Mouse (Mus musculus) forebrain, postnatal 0 days (tissue): ENCODE data around the gene Itgam. TPM values are rescaled to one million over a fixed set of nuclear protein-coding genes. Genes with fewer than 3 reads are reported as not detected.

Experiments used
- ATAC-seq: fragments of 200-750 bp; cut with Nextera tagmentation; 2 replicates; pipeline ENCODE4 v1.8.0; 2017; ENCODE audit warnings: mild to moderate bottlenecking, moderate library complexity
- DNase-seq: peaks from one replicate; pipeline ENCODE4 v3.0.0-alpha.2; 2015
- H3K27ac ChIP-seq: fragments of 300-500 bp; sonication (generic); 2 replicates; pipeline ENCODE4 v1.5.1; 2014; ENCODE audit warnings: low read depth, mild to moderate bottlenecking, antibody characterized with exemption, low read length, moderate library complexity, mixed read lengths
- H3K27me3 ChIP-seq: fragments of 300-500 bp; sonication (generic); 2 replicates; pipeline ENCODE4 v1.6.1; 2014; ENCODE audit warnings: mild to moderate bottlenecking, low read length, mixed read lengths; ENCODE audit not compliant: insufficient read depth
- H3K36me3 ChIP-seq: fragments of 300-500 bp; sonication (generic); 2 replicates; pipeline ENCODE4 v1.6.1; 2014; ENCODE audit warnings: mild to moderate bottlenecking, moderate library complexity; ENCODE audit not compliant: insufficient read depth
- H3K4me1 ChIP-seq: fragments of 300-500 bp; sonication (generic); 2 replicates; pipeline ENCODE4 v1.6.1; 2014; ENCODE audit warnings: antibody characterized with exemption; ENCODE audit not compliant: insufficient read depth
- H3K4me2 ChIP-seq: fragments of 300-500 bp; sonication (generic); 2 replicates; pipeline ENCODE4 v1.6.1; 2014; ENCODE audit warnings: low read depth, mild to moderate bottlenecking, moderate library complexity
- H3K4me3 ChIP-seq: fragments of 300-500 bp; sonication (generic); 2 replicates; pipeline ENCODE4 v1.5.1; 2014; ENCODE audit warnings: low read depth, low read length, mixed read lengths
- H3K9ac ChIP-seq: fragments of 300-500 bp; sonication (generic); 2 replicates; pipeline ENCODE4 v1.6.1; 2014; ENCODE audit warnings: mild to moderate bottlenecking
- H3K9me3 ChIP-seq: fragments of 300-500 bp; sonication (generic); 2 replicates; pipeline ENCODE4 v1.6.1; 2016; ENCODE audit warnings: low read length
- CTCF ChIP-seq: sonication (generic); IDR thresholded peaks from 2 replicates; pipeline ENCODE4 v1.5.1; 2016; ENCODE audit warnings: antibody characterized with exemption, control low read depth, low read depth
- WGBS: fragments of 180-500 bp; shearing (Covaris S2); extraction: QIAGEN DNeasy Blood & Tissue Kit; methylation state at CpG from one replicate; pipeline ENCODE4 v1.1.7; 2014; 5-methylcytosine and 5-hydroxymethylcytosine counted together
- polyA plus RNA-seq: library from polyadenylated mRNA; unstranded; fragments of >200 nt; fragmentation: Nextera tagmentation; extraction: Ambion mirVana; gene quantifications from 2 replicates; pipeline ENCODE4 v1.2.1, GENCODE M21; 2015
- total RNA-seq: library from RNA; depleted of rRNA; stranded (reverse); fragments of >200 nt; gene quantifications from 2 replicates; pipeline ENCODE4 v1.2.3, GENCODE M21; 2014

Itgam gene
- total and polyA plus RNA-seq, 2 experiments from 2014 or later, result 0.92 to 1.4 TPM

GRCm38 (mm10) chr7:128044142-128044785 is 18.2 kb upstream of the Itgam start:
- no peak for TF ChIP-seq CTCF
- Histone ChIP-seq H3K4me3 (no peak overlapping the region), H3K27me3 (no peaks in the 10 kb centered on the region), H3K36me3 (no peaks in the 10 kb centered on the region), H3K9me3 (no peaks in the 10 kb centered on the region), H3K27ac (no peak overlapping the region), H3K4me2 (no peak overlapping the region), H3K4me1 (no peaks in the 10 kb centered on the region), H3K9ac (no peak overlapping the region)
- no peak for ATAC-seq
- 69% methylated on average over 4 of the region's 4 CpGs for WGBS
- no peak for DNase-seq

- H3K36me3 ChIP-seq, result no peaks in the 10 kb centered on the region
- H3K9ac ChIP-seq, result no peak overlapping the region
- no peak for TF ChIP-seq CTCF
- DNase-seq (no peak), ATAC-seq (no peak)
- H3K27ac ChIP-seq, result no peak overlapping the region
- no peak overlapping the region for H3K4me3 ChIP-seq
- no peaks in the 10 kb centered on the region for H3K4me1 ChIP-seq
- H3K4me2 ChIP-seq, result no peak overlapping the region
- no peaks in the 10 kb centered on the region for H3K9me3 ChIP-seq
- H3K27me3 ChIP-seq, result no peaks in the 10 kb centered on the region
- 66% methylated on average over 2 of the region's 2 CpGs for WGBS
Measured at GRCm38 (mm10) chr7:128045640-128046039, 16.8 kb upstream of the Itgam start.

GRCm38 (mm10) chr7:128048819-128049218 is 13.6 kb upstream of the Itgam start:
- no peak for TF ChIP-seq CTCF
- Histone ChIP-seq H3K4me1 (no peaks in the 10 kb centered on the region), H3K27ac (no peak overlapping the region), H3K4me2 (no peak overlapping the region), H3K9me3 (no peaks in the 10 kb centered on the region), H3K9ac (no peak overlapping the region), H3K36me3 (no peaks in the 10 kb centered on the region), H3K4me3 (no peak overlapping the region), H3K27me3 (no peaks in the 10 kb centered on the region)
- ATAC-seq (no peak), DNase-seq (no peak)
- 97% methylated on average over 4 of the region's 4 CpGs for WGBS

GRCm38 (mm10) chr7:128049254-128049653 is 13.2 kb upstream of the Itgam start:
- no peak overlapping the region for H3K27ac ChIP-seq
- H3K9me3 ChIP-seq, result no peaks in the 10 kb centered on the region
- DNase-seq (no peak), ATAC-seq (no peak)
- 95% methylated on average over 2 of the region's 2 CpGs for WGBS
- no peaks in the 10 kb centered on the region for H3K36me3 ChIP-seq
- no peak overlapping the region for H3K4me3 ChIP-seq
- TF ChIP-seq CTCF, result no peak
- H3K4me2 ChIP-seq, result no peak overlapping the region
- H3K9ac ChIP-seq, result no peak overlapping the region
- H3K4me1 ChIP-seq, result no peaks in the 10 kb centered on the region
- no peaks in the 10 kb centered on the region for H3K27me3 ChIP-seq

GRCm38 (mm10) chr7:128050739-128051138 is 11.7 kb upstream of the Itgam start:
- TF ChIP-seq CTCF, result no peak
- Histone ChIP-seq H3K4me2 (no peak overlapping the region), H3K27ac (no peak overlapping the region), H3K4me1 (no peaks in the 10 kb centered on the region), H3K9ac (no peak overlapping the region), H3K36me3 (no peaks in the 10 kb centered on the region), H3K9me3 (no peaks in the 10 kb centered on the region), H3K4me3 (no peak overlapping the region), H3K27me3 (no peaks in the 10 kb centered on the region)
- 70% methylated on average over 4 of the region's 4 CpGs for WGBS
- DNase-seq, result no peak
- no peak for ATAC-seq

- DNase-seq (no peak), ATAC-seq (no peak)
- Histone ChIP-seq H3K27me3 (no peaks in the 10 kb centered on the region), H3K36me3 (no peaks in the 10 kb centered on the region), H3K27ac (no peak overlapping the region), H3K4me3 (no peak overlapping the region), H3K9me3 (no peaks in the 10 kb centered on the region), H3K4me1 (no peaks in the 10 kb centered on the region), H3K9ac (no peak overlapping the region), H3K4me2 (no peak overlapping the region)
- WGBS, result 85% methylated on average over 5 of the region's 5 CpGs
- no peak for TF ChIP-seq CTCF
Measured at GRCm38 (mm10) chr7:128053061-128053460, 9.4 kb upstream of the Itgam start.

- ATAC-seq, result no peak
- WGBS, result 67% methylated on average over 3 of the region's 3 CpGs
- H3K9ac ChIP-seq, result no peak overlapping the region
- H3K4me1 ChIP-seq, result no peaks in the 10 kb centered on the region
- TF ChIP-seq CTCF, result no peak
- no peak overlapping the region for H3K4me2 ChIP-seq
- H3K36me3 ChIP-seq, result no peaks in the 10 kb centered on the region
- H3K4me3 ChIP-seq, result no peak overlapping the region
- DNase-seq, result no peak
- H3K27ac ChIP-seq, result no peak overlapping the region
- H3K27me3 ChIP-seq, result no peaks in the 10 kb centered on the region
- H3K9me3 ChIP-seq, result no peaks in the 10 kb centered on the region
Measured at GRCm38 (mm10) chr7:128056917-128057444, 5.5 kb upstream of the Itgam start.
